Mouse (Mus musculus) MEL-GATA-1-ER (cell line): ENCODE data around the gene Mettl7a2.
"Not testable (repeated sequence)": the region's sequence is repeated elsewhere in the genome, so short reads cannot be mapped to it uniquely, and the experiment has no call there.

ENCODE experiments used
- DNase-seq: peaks from one replicate; pipeline ENCODE4 v3.0.0-alpha.2; 2012; ENCODE audit warnings: low read depth; ENCODE audit errors: extremely low read depth

The Mettl7a2 gene

GRCm38 (mm10) chr15:100352711-100353250 is at the start of gene Mettl7a2, which contains the start of gene Methig1:
Gene Mettl7a2, plus strand, starts transcription at chr15:100353200.
Gene Methig1, plus strand, starts transcription at chr15:100353149.
- no peak for DNase-seq

- peak; percentile 65 for DNase-seq
These were observed 49.5 kb upstream of the Mettl7a2 start for GRCm38 (mm10) chr15:100303428-100304018.

- peak; percentile 98 for DNase-seq
These were observed 48.7 kb upstream of the Mettl7a2 start, which contains the start of gene Mettl7a1 for GRCm38 (mm10) chr15:100304019-100304991. Gene Mettl7a1, plus strand, starts transcription at chr15:100304140.

- DNase-seq = no peak
These were observed 46.8 kb upstream of the Mettl7a2 start for GRCm38 (mm10) chr15:100306201-100306600.

GRCm38 (mm10) chr15:100307438-100308096 is 45.4 kb upstream of the Mettl7a2 start:
- peak; percentile 76 for DNase-seq

GRCm38 (mm10) chr15:100312346-100312745 is 40.7 kb upstream of the Mettl7a2 start:
- no peak for DNase-seq

GRCm38 (mm10) chr15:100314448-100315145 is 38.4 kb upstream of the Mettl7a2 start:
- DNase-seq = no peak

- DNase-seq = not testable (repeated sequence)
These were observed 34.9 kb upstream of the Mettl7a2 start for GRCm38 (mm10) chr15:100318014-100318671.

GRCm38 (mm10) chr15:100319884-100320283 is 33.1 kb upstream of the Mettl7a2 start:
- no peak for DNase-seq

GRCm38 (mm10) chr15:100320295-100320905 is 32.6 kb upstream of the Mettl7a2 start:
- DNase-seq = no peak

- DNase-seq = no peak
These were observed 31.9 kb upstream of the Mettl7a2 start for GRCm38 (mm10) chr15:100321134-100321533.

- no peak for DNase-seq
These were observed 28.9 kb upstream of the Mettl7a2 start for GRCm38 (mm10) chr15:100324021-100324591.

- no peak for DNase-seq
These were observed 27.8 kb upstream of the Mettl7a2 start for GRCm38 (mm10) chr15:100325235-100325634.

- not testable (repeated sequence) for DNase-seq
These were observed 24.9 kb upstream of the Mettl7a2 start for GRCm38 (mm10) chr15:100328089-100328488.

- not testable (repeated sequence) for DNase-seq
These were observed 23.7 kb upstream of the Mettl7a2 start for GRCm38 (mm10) chr15:100329336-100329735.

GRCm38 (mm10) chr15:100330739-100331138 is 22.3 kb upstream of the Mettl7a2 start:
- no peak for DNase-seq

- not testable (repeated sequence) for DNase-seq
These were observed 20.7 kb upstream of the Mettl7a2 start for GRCm38 (mm10) chr15:100332077-100332961.

- DNase-seq = no peak
These were observed 18.4 kb upstream of the Mettl7a2 start, which contains the start of gene Mettl7a3 for GRCm38 (mm10) chr15:100334629-100335028. Gene Mettl7a3, plus strand, starts transcription at chr15:100334929.
